Mouse (Mus musculus) monocyte, adult 5-6 weeks (primary cell): ENCODE measurements around the gene Krt12. TPM values are rescaled to one million over a fixed set of nuclear protein-coding genes. Genes with fewer than 3 reads are reported as not detected.

Experiments
- ATAC-seq: fragments of 153-309, 156-312 bp; replicated peaks from 2 replicates; pipeline ENCODE4 v1.8.0; 2017; ENCODE audit warnings: mild to moderate bottlenecking; ENCODE audit not compliant: low TSS enrichment, insufficient number of reproducible peaks, severe bottlenecking, poor library complexity, low FRiP score
- total RNA-seq: library from RNA; stranded (forward); fragments of 200-1000, 200-491, 200-594 nt; gene quantifications from 3 replicates; pipeline ENCODE4 v1.2.3, GENCODE M21; 2017

Krt12 gene
- total RNA-seq, 1 experiment from 2014 or later = not detected

GRCm38 (mm10) chr11:99406186-99406585 lies 15.9 kb downstream of the Krt12 start:
- ATAC-seq = no peak

GRCm38 (mm10) chr11:99399956-99400549 lies 22.0 kb downstream of the Krt12 start:
- ATAC-seq = no peak

- no peak for ATAC-seq
Measured at GRCm38 (mm10) chr11:99398832-99399231, 23.2 kb downstream of the Krt12 start.

GRCm38 (mm10) chr11:99398084-99398483 lies 24.0 kb downstream of the Krt12 start:
- no peak for ATAC-seq

- ATAC-seq = no peak
Measured at GRCm38 (mm10) chr11:99396661-99397060, 25.4 kb downstream of the Krt12 start.

- no peak for ATAC-seq
Measured at GRCm38 (mm10) chr11:99396034-99396433, 26.0 kb downstream of the Krt12 start.

- no peak for ATAC-seq
Measured at GRCm38 (mm10) chr11:99392492-99392891, 29.6 kb downstream of the Krt12 start.

- no peak for ATAC-seq
Measured at GRCm38 (mm10) chr11:99391375-99391774, 30.7 kb downstream of the Krt12 start.

GRCm38 (mm10) chr11:99390866-99391265 lies 31.2 kb downstream of the Krt12 start:
- ATAC-seq = no peak

- no peak for ATAC-seq
Measured at GRCm38 (mm10) chr11:99389264-99389663, 32.8 kb downstream of the Krt12 start, which contains the start of gene Krt10. Gene Krt10, minus strand, starts transcription at chr11:99389364.

GRCm38 (mm10) chr11:99388661-99389060 lies 33.4 kb downstream of the Krt12 start:
- ATAC-seq = no peak

GRCm38 (mm10) chr11:99385813-99386721 lies 36.0 kb downstream of the Krt12 start:
- peak; percentile 92 for ATAC-seq

GRCm38 (mm10) chr11:99379568-99379967 lies 42.5 kb downstream of the Krt12 start:
- 0 out of 2 replicates have a peak, but pooled peaks have one; percentile 75 for ATAC-seq

- ATAC-seq = no peak
Measured at GRCm38 (mm10) chr11:99374803-99375202, 47.3 kb downstream of the Krt12 start, which contains the start of gene Krt28. Gene Krt28, minus strand, starts transcription at chr11:99374903.

- ATAC-seq = no peak
Measured at GRCm38 (mm10) chr11:99369853-99370451, 52.1 kb downstream of the Krt12 start.

GRCm38 (mm10) chr11:99369229-99369628 lies 52.8 kb downstream of the Krt12 start:
- no peak for ATAC-seq

GRCm38 (mm10) chr11:99366791-99367190 lies 55.3 kb downstream of the Krt12 start:
- no peak for ATAC-seq
